Mouse (Mus musculus): Measurements from ENCODE around the gene Nfatc4.

Gene Nfatc4

DNA sequence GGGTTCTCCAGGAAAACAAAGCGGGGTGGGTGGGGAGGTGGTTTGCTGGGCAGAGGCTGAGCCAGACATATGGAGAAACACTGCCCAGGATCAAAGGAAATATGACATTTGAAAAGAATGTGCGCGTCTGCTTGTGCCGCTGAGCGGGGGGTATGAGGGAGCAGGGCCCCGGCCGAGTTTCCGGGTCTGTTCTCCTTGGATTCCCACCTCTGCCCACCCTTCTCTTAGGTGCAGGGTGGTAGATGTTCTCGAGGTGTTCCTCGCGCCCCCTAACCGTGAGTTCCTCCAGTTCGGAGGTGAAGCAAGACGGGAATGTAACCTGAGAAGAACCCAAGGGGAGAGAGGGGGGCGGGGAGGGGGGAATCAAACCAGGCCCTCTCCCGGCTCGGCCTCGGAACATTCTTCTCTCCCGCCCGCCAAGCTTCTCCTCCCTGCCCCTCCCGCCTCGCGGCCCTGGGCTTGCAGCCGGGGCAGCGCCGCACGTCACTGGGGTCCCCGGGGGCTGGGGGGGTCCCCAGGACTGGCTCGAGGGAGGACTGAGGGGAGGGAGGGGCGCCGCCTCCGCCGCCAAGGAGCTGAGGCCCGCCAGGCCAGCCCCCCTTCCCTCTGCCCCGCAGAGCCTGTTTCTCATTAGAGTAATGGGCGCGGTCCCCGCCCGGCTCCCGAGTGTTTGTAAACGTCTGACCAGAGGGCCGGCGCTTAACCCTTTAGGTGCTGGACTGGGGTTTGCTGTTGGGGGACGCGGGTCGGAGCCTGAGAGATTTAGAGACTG lies at the start of gene Nfatc4:
Gene Nfatc4, plus strand, starts transcription at position 154 of the 772 bp plus-strand sequence.
- in situ Hi-C loops (cut with MboI, MseI) = no loop called here

DNA sequence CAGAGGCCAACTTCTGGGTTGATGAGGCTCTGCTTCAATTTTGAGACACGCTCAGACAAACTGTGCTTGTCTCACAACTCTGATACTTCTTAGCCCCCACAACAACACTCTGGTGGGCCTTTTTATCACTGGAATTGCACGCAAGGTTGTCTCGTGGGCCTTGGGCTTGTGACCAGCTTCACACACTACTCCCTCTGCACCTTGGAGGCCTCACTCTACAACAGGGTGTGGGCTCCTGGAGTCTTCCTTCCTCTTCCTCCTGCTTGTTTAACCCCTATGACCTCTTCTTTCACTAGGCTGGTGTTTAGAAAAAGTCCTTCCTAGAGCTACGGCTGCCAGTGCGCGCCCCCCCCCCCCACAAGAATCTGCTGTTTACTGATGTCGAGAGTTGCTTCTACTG lies 46.2 kb upstream of the Nfatc4 start:
- in situ Hi-C loops (cut with MboI, MseI) = no loop called here

DNA sequence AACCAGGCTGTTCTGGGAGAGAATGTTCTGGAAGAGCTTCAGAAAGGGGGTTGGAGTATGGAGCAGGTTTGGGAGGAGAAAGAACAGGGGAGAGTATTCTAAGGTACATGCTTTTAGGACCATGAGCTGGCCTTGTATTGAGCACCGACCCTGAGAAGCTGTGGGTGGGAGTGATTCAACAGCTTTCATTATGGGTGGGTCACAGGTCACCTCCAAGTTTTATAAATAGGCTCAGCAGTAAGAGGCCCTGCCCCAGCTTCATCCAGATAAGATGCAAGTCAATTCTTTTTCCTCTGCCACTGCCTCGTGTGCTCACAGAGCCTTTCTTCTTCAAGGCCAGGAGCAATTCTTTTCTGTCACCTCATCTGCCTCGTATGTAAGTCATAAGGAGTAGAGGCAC lies 45.8 kb upstream of the Nfatc4 start:
- in situ Hi-C loops (cut with MboI, MseI) = no loop called here

DNA sequence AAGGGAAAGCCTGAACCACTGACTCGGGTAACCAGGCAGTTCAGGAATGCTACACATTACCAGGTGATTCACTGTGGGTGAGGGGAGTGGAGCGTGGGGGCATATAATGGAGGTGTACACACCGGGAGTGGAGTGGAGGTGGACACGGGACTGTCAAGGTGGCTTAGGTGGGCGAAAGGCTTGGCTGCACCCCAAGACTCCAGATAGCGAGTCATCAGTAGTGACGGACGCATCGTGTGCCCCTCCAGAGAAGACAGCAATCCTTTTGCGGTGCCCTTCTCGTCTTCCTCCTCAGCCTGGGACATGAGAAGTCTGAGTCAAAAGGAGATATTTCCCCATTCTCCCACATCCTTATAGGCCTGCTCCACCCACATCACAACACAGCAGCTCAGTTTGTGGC lies 45.1 kb upstream of the Nfatc4 start:
- in situ Hi-C loops (cut with MboI, MseI) = no loop called here

- in situ Hi-C loops (cut with MboI, MseI) = no loop called here
These were observed 44.3 kb upstream of the Nfatc4 start for GRCm38 (mm10) chr14:55778686-55779085.

GRCm38 (mm10) chr14:55779656-55780055 lies 43.3 kb upstream of the Nfatc4 start:
- in situ Hi-C loops (cut with MboI, MseI) = no loop called here

- in situ Hi-C loops (cut with MboI, MseI) = no loop called here
These were observed 42.2 kb upstream of the Nfatc4 start for GRCm38 (mm10) chr14:55780736-55781135.

DNA sequence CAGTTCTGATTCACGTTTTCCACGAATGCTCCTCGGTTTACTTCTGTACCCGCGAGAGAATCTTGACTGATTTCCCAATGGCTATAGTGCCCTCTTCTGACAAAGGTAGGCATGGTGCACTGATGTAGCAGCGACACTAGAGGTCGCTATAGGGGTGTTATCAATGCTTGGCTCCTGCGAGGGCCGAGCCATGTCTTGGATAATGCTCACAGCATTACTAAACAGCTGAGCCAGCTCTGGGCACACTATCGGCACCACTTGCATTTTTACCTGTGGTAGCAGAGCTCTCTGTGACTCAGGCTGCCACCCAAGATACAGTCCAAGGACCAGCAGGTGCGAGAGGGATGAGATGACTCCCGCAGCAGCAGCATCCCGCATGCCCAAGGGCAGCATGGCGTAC lies 41.6 kb upstream of the Nfatc4 start:
- in situ Hi-C loops (cut with MboI, MseI) = no loop called here

DNA sequence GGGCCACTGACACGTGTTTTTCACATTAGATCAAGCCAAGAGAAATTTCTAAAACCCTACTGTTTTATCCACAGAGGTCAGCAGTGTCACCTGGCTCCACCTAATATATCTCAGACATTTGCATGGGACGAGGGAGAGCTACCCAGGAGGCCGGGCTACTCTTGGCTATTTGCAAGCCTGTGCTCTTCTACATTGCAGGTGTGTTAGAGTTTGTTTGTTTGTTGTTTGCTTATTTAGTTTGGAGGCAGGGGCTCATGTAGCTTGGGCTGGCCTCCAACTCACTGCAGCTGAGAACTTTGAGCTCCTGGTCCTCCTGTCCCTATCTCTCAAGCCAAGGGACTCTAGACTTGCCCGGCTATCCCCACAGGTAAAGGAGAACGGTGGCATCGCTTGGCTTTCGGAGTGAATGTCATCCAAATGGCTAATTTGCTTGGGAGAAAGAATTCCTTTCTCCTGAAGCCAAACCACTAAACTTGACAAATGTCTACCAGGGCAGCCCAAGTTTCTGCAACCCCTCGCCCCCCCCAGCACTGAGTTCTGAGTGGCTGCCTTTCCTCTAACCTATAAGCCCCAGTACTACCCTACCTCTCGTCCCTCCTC lies 40.5 kb upstream of the Nfatc4 start:
- in situ Hi-C loops (cut with MboI, MseI) = no loop called here

DNA sequence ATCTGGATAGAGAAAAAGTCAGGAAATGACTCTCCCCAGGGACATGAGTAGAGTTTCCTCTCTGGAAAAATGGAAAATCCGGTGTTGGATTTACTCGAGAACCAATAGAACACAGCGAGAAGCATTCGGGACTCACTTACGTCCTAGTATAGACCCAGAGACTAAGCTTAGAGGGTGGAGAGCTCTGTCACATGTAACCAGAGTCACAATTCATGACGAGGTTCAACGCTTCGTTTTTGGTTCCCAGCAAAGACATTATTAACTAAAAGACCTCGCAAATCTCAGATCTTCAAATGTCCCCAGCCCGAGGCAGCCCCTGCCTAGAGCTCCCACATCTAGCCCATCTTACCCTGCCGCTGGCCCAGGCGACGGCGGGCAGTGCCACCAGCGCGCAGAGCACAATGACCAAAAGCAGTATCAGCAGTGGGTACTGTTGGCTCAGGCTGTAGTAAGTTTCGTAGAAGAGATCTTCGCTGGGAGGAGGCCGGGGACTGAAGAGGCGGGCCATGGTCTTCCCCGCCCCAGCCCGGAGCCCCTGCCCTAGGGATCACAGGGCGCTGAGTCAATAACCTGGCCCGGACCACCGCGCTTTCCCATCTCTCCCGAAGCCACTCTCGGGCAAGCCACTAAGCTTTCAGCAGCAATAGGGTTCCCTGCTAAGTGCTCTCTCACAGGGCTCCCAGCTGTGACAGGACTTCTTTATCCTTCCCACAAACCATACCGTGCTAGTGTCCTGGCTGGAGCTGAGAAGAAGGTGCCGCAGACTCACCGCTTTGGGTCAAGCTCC lies 39.6 kb upstream of the Nfatc4 start:
- in situ Hi-C loops (cut with MboI, MseI) = no loop called here

DNA sequence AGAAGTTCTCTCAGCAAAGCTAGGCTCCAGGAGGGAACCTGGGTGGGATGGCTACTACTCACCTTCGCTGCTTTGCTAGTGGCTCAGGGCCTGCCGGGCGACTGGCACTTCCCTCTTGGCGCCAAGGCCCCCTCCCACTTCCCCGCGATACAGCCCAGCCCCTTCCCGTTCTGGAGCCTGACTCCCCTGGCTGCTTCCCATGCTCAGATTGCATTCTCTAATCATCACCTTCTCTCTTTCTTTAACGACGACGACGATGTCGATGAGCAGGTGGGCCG lies 39.0 kb upstream of the Nfatc4 start, which contains the start of gene Adcy4:
Gene Adcy4, minus strand, starts transcription at position 138 of the 278 bp plus-strand sequence.
- in situ Hi-C loops (cut with MboI, MseI) = no loop called here

- in situ Hi-C loops (cut with MboI, MseI) = no loop called here
These were observed 37.7 kb upstream of the Nfatc4 start for GRCm38 (mm10) chr14:55785195-55785594.

DNA sequence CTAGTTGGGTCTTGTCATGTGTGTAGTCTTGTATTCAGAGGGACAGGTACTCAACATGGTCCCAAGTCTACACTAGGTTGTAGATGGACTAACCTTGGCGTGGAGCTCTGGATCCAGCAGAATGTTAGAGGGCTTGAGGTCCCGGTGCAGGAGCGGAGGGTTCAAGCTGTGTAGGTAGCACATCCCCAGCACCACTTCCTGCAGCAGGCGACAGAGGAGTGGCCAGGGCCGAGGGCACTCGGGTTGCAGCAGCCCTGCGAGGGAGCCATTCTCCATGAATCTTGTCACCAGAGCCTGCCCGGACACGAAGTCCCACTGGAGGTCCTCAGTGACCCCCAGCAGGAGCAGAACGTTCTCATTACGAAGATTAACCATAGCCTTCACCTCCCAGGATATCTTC lies 35.2 kb upstream of the Nfatc4 start:
- in situ Hi-C loops (cut with MboI, MseI) = no loop called here

GRCm38 (mm10) chr14:55788256-55789050 lies 34.5 kb upstream of the Nfatc4 start, which contains the start of gene Ripk3:
Gene Ripk3 (minus strand): TSS chr14:55788865.
- in situ Hi-C loops (cut with MboI, MseI) = no loop called here

GRCm38 (mm10) chr14:55793461-55793860 lies 29.5 kb upstream of the Nfatc4 start:
- in situ Hi-C loops (cut with MboI, MseI) = no loop called here

DNA sequence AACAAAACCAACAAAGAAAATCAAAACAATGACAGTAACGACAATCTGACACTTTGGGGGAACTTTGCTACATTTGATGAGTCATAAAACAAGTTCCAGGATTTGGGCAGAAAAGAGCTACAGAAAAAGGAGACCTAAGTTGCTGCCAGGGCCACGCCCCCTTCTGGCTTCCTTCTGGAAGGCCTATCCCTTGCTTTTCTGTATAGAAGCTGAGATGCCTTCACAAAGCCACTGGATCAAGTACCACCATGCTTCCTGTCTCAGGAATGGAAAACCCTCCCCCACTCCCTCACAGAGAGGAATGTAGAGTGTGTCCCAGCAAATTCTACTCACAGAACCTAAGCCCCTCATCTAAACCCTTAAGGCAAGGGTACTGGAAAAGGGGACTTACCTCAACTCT lies 29.0 kb upstream of the Nfatc4 start:
- in situ Hi-C loops (cut with MboI, MseI) = no loop called here

- in situ Hi-C loops (cut with MboI, MseI) = no loop called here
These were observed 27.4 kb upstream of the Nfatc4 start for GRCm38 (mm10) chr14:55795380-55796163.

DNA sequence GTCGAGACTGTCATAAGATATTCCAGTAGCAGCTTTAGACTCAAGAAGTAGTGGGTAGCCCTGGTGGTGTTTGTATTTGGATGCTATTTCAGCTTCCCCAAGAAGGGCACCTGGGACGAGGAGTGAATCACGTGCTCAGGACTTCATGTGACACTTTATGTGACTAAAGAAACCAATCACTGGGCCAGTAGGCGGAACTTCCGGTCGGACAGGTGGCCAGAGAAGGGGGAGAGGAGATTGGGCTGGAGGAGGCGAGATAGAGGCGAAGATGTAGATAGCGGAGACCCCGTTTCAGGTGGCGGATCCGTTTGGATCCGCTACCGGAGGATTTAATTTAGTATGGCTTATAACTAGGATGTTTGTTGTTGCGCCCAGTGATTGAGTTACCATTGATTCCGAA lies 8.1 kb upstream of the Nfatc4 start:
- in situ Hi-C loops (cut with MboI, MseI) = no loop called here

DNA sequence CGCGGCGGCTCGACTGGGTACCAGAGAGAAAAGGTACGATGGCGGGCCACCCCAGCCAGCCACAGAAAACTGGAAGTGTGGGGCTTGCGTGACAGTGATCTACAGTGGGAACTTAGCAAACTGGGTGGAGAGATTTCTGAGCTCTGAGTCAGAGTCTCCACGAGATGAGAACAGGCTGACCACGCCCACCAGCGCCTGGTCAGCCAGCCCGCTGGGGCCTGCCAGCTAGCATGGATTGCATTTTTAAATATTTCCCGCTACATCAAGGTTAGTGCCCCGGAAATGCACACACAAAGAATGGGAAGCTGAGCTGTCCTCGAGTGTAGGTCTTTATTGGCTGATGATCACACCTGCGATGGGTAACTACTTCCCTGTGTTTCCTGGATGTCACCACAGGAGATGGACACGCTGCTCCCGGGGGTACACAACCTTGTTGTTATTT lies 7.6 kb upstream of the Nfatc4 start:
- in situ Hi-C loops (cut with MboI, MseI) = no loop called here

DNA sequence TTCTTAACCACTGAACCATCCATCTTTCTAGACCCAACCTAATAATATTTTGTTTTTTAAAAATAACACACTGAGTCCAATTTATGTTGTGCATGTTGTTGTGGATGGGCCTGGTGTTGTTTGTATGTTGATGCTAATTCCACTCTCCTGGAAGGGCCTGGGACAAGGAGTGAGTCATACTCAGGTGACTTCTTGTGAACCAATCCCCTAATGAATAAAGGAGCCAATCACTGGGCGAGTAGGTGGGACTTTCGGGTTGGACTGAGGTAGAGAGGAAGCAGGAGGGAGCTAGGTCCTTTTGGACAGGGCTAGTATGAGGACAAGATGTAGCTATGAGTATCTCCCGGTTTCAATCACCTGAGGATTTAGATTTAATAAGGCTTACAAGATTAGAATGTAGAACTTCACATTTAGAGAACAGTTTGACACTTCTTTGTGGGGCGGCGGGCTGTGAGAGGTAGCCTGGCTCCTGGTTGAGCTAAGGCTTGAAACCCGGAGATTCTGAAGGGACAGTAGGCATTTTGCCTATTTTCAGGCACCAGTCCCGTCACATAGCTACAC lies 3.0 kb upstream of the Nfatc4 start:
- in situ Hi-C loops (cut with MboI, MseI) = no loop called here

- in situ Hi-C loops (cut with MboI, MseI) = no loop called here
These were observed 2.4 kb upstream of the Nfatc4 start for GRCm38 (mm10) chr14:55820576-55820975.

Data from T-helper 17 cell (primary cell).